Mouse (Mus musculus): ENCODE measurements at regions not wholly inside any gene's neighbourhood (a gene's known extent, or its start where the extent isn't known, plus 50 kb on each side); places are given as distances from the start of the nearest gene placed in this dataset.

DNA sequence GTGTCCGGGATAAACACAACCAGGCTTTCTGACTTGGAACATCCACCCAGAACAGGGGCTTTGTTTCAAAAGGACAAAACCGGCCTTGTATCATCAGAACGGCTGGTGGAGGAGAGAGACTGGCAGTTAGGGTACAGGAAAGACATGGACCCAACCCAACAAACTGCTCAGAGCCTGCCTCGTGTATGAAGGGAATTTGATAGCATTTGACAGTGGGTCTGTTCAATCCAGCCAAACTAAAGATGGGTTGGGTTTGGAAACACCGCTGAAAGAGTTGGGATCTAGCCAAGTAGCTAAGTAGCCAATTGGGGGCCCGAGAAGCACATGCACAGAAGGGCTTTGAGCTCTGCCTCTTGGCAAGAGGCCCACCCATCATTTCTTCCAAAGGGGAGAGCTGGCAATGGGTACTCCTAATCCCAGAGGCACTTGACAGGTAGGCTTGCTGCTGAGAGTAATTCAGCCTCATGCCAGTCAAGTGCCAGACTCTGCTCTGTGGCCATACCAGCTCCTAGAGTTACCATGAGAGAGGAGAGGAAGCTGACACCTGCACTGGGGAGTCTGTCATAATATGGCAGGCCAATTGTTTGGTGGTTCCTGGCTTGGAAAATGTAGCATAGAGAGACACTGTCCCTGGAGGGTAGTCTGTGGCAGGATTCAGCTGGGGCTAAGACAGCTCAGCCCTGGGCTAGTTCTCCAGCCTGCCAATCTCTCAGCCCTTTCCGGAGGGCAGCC lies 231.1 kb upstream of the Slc24a2 start:
- Histone ChIP-seq H3K4me2 (ENCODE audit: low read depth, low read length) (no peak overlapping the region), H3K27ac (ENCODE audit: low read length) (no peak overlapping the region), H3K9me3 (ENCODE audit: control insufficient read depth, low read length) (no peaks in the 10 kb centered on the region), H3K27me3 (ENCODE audit: control insufficient read depth, insufficient read depth, low read depth, low read length) (no peaks in the 10 kb centered on the region), H3K4me3 (ENCODE audit: low read length) (no peak overlapping the region), H3K4me1 (replicated peaks; ENCODE audit: control insufficient read depth, insufficient read depth, low read length) (peaks cover 12% of the 10 kb centered on the region), H3K9ac (ENCODE audit: low read length) (no peak overlapping the region), H3K36me3 (ENCODE audit: control insufficient read depth, insufficient read depth, low read length) (no peaks in the 10 kb centered on the region)
- WGBS, result 31% methylated on average over 7 of the region's 7 CpGs
- peak; percentile 86 for ATAC-seq (ENCODE audit: low read depth)

DNA sequence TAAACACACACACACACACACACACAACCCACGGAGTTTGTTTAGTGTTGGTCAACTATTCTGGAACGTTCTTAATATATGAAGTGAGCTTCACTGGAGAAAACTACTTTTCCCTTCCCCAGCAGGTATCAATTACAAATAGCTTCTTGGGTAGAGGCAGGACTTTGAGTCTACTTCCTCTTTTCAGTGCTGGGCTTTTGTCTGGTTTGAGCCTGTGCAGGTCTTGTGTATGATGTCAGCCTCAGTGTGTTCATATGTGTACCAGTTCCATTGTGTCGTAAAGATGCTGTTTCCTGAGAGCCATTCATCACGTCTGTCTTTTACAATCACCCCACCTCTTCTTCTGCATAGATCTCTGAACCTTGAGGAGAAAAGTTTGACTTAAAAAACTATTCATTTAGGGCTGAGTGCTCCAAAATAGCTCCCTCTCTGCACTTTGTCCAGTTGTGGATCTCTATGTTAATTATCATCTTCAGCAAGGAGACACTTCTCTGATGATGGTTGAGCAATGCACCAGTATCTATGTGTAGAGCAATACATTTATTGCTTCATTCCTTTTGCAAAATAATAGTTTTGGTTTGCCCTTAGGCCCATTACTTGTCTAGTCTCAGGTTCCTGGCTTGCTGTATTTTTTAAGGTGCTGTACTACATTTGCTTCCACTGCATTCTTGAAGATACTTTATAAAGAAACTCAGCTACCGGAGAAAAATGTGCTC lies 225.7 kb upstream of the Slc24a2 start:
- H3K27ac ChIP-seq (ENCODE audit: low read length), result no peak overlapping the region
- no peak overlapping the region for H3K4me3 ChIP-seq (ENCODE audit: low read length)
- no peaks in the 10 kb centered on the region for H3K36me3 ChIP-seq (ENCODE audit: control insufficient read depth, insufficient read depth, low read length)
- H3K9ac ChIP-seq (ENCODE audit: low read length), result no peak overlapping the region
- H3K4me2 ChIP-seq (ENCODE audit: low read depth, low read length), result no peak overlapping the region
- H3K4me1 ChIP-seq (replicated peaks; ENCODE audit: control insufficient read depth, insufficient read depth, low read length), result peaks cover under 1% of the 10 kb centered on the region; the same call in 1 of the 2 replicates
- H3K27me3 ChIP-seq (ENCODE audit: control insufficient read depth, insufficient read depth, low read depth, low read length), result no peaks in the 10 kb centered on the region
- no peaks in the 10 kb centered on the region for H3K9me3 ChIP-seq (ENCODE audit: control insufficient read depth, low read length)
- 72% methylated on average over 5 of the region's 5 CpGs for WGBS
- 0 out of 2 replicates have a peak, but pooled peaks have one; percentile 36 for ATAC-seq (ENCODE audit: low read depth)

DNA sequence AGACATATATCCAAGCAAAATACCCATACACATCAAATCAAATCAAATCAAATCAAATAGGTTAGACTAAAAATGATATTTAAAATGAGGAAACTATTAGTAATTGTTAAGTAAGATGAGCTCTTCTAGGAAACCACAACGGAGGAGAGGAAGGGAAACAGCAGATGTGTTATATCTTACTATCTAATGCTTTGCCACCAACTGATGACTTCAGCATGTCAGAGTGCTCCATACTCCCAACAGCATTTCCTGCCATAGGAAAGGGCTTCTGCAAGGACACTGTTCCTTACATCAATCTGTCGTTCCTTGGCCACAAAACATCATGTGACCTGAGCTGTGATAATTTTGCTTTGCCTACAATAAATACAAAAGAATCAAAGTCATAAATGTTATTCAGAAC lies 221.8 kb upstream of the Slc24a2 start:
- Histone ChIP-seq H3K9ac (ENCODE audit: low read length) (no peak overlapping the region), H3K4me3 (ENCODE audit: low read length) (no peak overlapping the region), H3K36me3 (ENCODE audit: control insufficient read depth, insufficient read depth, low read length) (no peaks in the 10 kb centered on the region), H3K27me3 (ENCODE audit: control insufficient read depth, insufficient read depth, low read depth, low read length) (no peaks in the 10 kb centered on the region), H3K9me3 (ENCODE audit: control insufficient read depth, low read length) (no peaks in the 10 kb centered on the region), H3K4me2 (ENCODE audit: low read depth, low read length) (no peak overlapping the region), H3K27ac (ENCODE audit: low read length) (no peak overlapping the region), H3K4me1 (replicated peaks; ENCODE audit: control insufficient read depth, insufficient read depth, low read length) (peaks cover 2% of the 10 kb centered on the region; the same call in 1 of the 2 replicates)
- ATAC-seq (ENCODE audit: low read depth), result no peak
- WGBS, result 36% methylated on average over 2 of the region's 2 CpGs

DNA sequence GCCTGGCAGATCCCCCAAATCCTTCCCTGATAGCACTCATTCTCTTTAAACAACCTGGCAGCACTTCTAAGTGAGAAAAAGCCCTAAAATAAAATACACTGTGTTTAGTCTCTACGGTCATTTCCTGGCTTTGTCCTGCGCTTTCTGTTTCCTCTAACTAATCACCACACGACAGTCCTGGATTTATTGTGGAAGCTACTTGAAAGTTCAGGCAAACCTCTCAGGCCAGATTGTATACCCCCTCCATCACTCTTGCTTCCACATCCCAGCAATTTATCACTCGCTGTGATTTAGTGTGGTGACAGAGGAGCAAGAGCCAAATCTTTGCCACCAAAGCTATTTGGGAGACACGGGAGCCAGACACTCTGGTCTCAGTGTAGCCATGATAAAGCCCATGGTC lies 221.0 kb upstream of the Slc24a2 start:
- Histone ChIP-seq H3K9ac (ENCODE audit: low read length) (no peak overlapping the region), H3K4me2 (ENCODE audit: low read depth, low read length) (no peak overlapping the region), H3K4me3 (ENCODE audit: low read length) (no peak overlapping the region), H3K4me1 (replicated peaks; ENCODE audit: control insufficient read depth, insufficient read depth, low read length) (peaks cover 2% of the 10 kb centered on the region; the same call in 1 of the 2 replicates), H3K36me3 (ENCODE audit: control insufficient read depth, insufficient read depth, low read length) (no peaks in the 10 kb centered on the region), H3K27me3 (ENCODE audit: control insufficient read depth, insufficient read depth, low read depth, low read length) (no peaks in the 10 kb centered on the region), H3K9me3 (ENCODE audit: control insufficient read depth, low read length) (no peaks in the 10 kb centered on the region), H3K27ac (ENCODE audit: low read length) (no peak overlapping the region)
- peak; percentile 73 for ATAC-seq (ENCODE audit: low read depth)
- WGBS, result 27% methylated on average over 5 of the region's 5 CpGs

DNA sequence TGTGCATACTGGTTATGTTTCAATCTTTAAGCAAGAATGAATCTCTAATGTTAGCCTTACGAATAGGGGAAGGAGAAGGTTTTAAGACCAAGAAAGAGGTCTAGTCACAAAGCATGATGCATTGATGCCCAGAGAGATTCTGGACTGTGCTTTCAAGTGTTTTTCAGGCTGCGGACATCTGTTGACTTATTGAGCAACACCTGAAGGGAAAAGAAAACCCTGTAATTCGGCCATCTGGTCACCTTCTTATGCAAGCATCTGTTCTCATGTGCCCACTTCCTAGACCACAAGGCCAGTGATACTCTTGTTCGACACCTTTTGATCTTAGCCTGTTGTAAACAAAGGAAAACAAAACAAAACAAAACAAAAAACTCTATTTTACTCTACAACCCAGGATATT lies 218.1 kb upstream of the Slc24a2 start:
- Histone ChIP-seq H3K27me3 (ENCODE audit: control insufficient read depth, insufficient read depth, low read depth, low read length) (no peaks in the 10 kb centered on the region), H3K4me3 (ENCODE audit: low read length) (no peak overlapping the region), H3K9ac (ENCODE audit: low read length) (no peak overlapping the region), H3K4me1 (replicated peaks; ENCODE audit: control insufficient read depth, insufficient read depth, low read length) (peaks cover 2% of the 10 kb centered on the region; the same call in 1 of the 2 replicates), H3K4me2 (ENCODE audit: low read depth, low read length) (no peak overlapping the region), H3K27ac (ENCODE audit: low read length) (no peak overlapping the region), H3K9me3 (ENCODE audit: control insufficient read depth, low read length) (no peaks in the 10 kb centered on the region), H3K36me3 (ENCODE audit: control insufficient read depth, insufficient read depth, low read length) (no peaks in the 10 kb centered on the region)
- 76% methylated on average over 4 of the region's 4 CpGs for WGBS
- no peak for ATAC-seq (ENCODE audit: low read depth)

DNA sequence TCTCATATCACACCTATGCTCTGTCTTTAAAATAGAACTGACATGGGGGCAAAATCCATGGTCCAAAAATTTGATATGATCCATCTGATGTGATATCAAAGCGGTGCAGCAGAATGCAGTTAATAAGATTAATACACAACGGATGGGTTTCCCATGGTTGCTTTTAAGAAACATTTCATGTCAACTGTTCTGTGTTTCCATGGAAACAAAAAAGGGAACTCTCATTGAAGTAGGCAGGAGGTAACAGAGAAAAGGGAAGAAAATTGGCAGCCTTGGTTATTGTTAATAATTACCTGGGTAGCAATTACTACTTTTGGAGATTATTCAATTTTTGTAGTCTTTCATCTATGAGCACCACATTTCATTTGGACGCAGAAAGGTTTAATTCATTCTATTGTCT lies 216.6 kb upstream of the Slc24a2 start:
- Histone ChIP-seq H3K4me3 (ENCODE audit: low read length) (no peak overlapping the region), H3K9me3 (ENCODE audit: control insufficient read depth, low read length) (no peaks in the 10 kb centered on the region), H3K27ac (ENCODE audit: low read length) (no peak overlapping the region), H3K27me3 (ENCODE audit: control insufficient read depth, insufficient read depth, low read depth, low read length) (no peaks in the 10 kb centered on the region), H3K9ac (ENCODE audit: low read length) (no peak overlapping the region), H3K4me1 (replicated peaks; ENCODE audit: control insufficient read depth, insufficient read depth, low read length) (peaks cover 2% of the 10 kb centered on the region; the same call in 1 of the 2 replicates), H3K36me3 (ENCODE audit: control insufficient read depth, insufficient read depth, low read length) (no peaks in the 10 kb centered on the region), H3K4me2 (ENCODE audit: low read depth, low read length) (no peak overlapping the region)
- WGBS, result 82% methylated on average over 3 of the region's 3 CpGs
- ATAC-seq (ENCODE audit: low read depth), result no peak

DNA sequence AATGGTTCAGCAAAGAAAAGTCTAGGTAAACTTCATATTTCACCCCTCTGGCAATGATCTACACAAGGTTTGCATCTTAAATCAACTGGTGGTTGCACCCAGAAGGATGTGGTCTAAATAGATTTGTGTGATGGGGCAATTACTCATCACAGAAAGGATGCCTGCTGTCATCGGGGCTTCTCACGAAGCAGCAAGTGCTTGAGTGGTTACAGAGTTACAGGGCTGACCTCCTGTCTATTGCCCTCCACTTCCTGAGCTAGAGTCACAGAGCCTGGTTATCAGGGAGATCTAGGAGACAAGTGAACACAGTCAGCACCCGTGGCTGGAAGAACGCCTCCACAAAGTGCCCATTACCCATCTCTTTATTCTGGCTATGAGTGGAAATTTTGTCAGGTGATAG lies 203.9 kb upstream of the Slc24a2 start:
- no peak for ATAC-seq (ENCODE audit: low read depth)
- Histone ChIP-seq H3K4me1 (replicated peaks; ENCODE audit: control insufficient read depth, insufficient read depth, low read length) (no peaks in the 10 kb centered on the region), H3K9me3 (ENCODE audit: control insufficient read depth, low read length) (no peaks in the 10 kb centered on the region), H3K4me3 (ENCODE audit: low read length) (no peak overlapping the region), H3K36me3 (ENCODE audit: control insufficient read depth, insufficient read depth, low read length) (no peaks in the 10 kb centered on the region), H3K27ac (ENCODE audit: low read length) (no peak overlapping the region), H3K27me3 (ENCODE audit: control insufficient read depth, insufficient read depth, low read depth, low read length) (no peaks in the 10 kb centered on the region), H3K9ac (ENCODE audit: low read length) (no peak overlapping the region), H3K4me2 (ENCODE audit: low read depth, low read length) (no peak overlapping the region)
- 33% methylated on average over 4 of the region's 4 CpGs for WGBS

DNA sequence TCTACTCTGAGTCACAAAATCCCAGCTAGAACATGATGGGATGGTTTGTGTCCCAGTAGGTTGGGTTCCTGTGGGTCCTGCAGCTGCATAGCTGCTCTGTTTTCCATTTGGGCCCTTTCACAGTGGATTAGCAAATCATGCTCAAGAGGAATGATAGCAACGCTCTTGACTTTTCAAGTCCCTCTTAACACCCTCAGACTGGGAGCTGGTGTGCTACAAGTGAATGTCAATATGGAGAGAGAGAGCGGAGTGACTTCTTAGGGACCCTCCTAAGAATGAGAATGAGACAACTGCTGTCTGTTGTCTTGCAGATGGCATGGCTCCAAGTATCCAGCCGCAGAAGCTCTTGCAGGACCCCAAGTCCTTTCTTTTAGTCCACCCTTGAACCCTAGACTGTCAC lies 198.1 kb upstream of the Slc24a2 start:
- Histone ChIP-seq H3K36me3 (ENCODE audit: control insufficient read depth, insufficient read depth, low read length) (no peaks in the 10 kb centered on the region), H3K27me3 (ENCODE audit: control insufficient read depth, insufficient read depth, low read depth, low read length) (peaks cover 2% of the 10 kb centered on the region; the same call in 1 of the 2 replicates), H3K4me3 (ENCODE audit: low read length) (no peak overlapping the region), H3K4me2 (ENCODE audit: low read depth, low read length) (no peak overlapping the region), H3K9ac (ENCODE audit: low read length) (no peak overlapping the region), H3K9me3 (ENCODE audit: control insufficient read depth, low read length) (no peaks in the 10 kb centered on the region), H3K27ac (ENCODE audit: low read length) (no peak overlapping the region), H3K4me1 (replicated peaks; ENCODE audit: control insufficient read depth, insufficient read depth, low read length) (peaks cover 3% of the 10 kb centered on the region; the same call in 1 of the 2 replicates)
- ATAC-seq (ENCODE audit: low read depth), result peak; percentile 60
- 52% methylated on average over 3 of the region's 3 CpGs for WGBS

DNA sequence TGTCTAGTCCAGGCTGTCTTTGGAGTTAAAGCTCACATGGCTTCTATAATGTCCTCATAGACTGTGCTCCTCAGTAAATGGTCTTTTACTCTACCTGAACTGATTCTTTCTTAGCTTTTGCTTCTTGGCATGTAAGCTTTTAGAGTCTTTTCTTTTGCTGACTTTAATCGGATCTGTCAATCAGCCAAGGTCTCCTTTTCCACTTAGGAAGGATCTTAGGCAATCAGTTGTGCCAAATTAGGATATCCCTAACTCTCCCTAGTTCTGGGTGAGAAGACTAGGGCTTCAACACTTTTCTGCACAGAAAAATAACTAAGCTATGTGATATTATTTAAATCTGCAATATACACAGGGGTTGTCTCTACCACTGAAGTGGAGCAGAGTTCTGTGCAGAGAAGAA lies 193.8 kb upstream of the Slc24a2 start:
- Histone ChIP-seq H3K9ac (ENCODE audit: low read length) (no peak overlapping the region), H3K27ac (ENCODE audit: low read length) (no peak overlapping the region), H3K27me3 (ENCODE audit: control insufficient read depth, insufficient read depth, low read depth, low read length) (peaks cover 2% of the 10 kb centered on the region; the same call in 1 of the 2 replicates), H3K9me3 (ENCODE audit: control insufficient read depth, low read length) (no peaks in the 10 kb centered on the region), H3K36me3 (ENCODE audit: control insufficient read depth, insufficient read depth, low read length) (no peaks in the 10 kb centered on the region), H3K4me3 (ENCODE audit: low read length) (no peak overlapping the region), H3K4me2 (ENCODE audit: low read depth, low read length) (no peak overlapping the region), H3K4me1 (replicated peaks; ENCODE audit: control insufficient read depth, insufficient read depth, low read length) (peaks cover 7% of the 10 kb centered on the region)
- no peak for ATAC-seq (ENCODE audit: low read depth)
- WGBS, result 84% methylated on average over 1 of the region's 1 CpGs
